Mouse (Mus musculus) splenic B cell, adult 2 months (primary cell): ENCODE results near the gene Akr1b7.

ENCODE experiments used
- DNase-seq: peaks from one replicate; pipeline ENCODE4 v3.0.0-alpha.2; 2011; ENCODE audit warnings: low read depth, low spot score
- H3K27me3 ChIP-seq: 2 replicates; pipeline ENCODE4 v1.6.1; 2012; ENCODE audit warnings: mild to moderate bottlenecking, low read length, moderate library complexity, mixed read lengths; ENCODE audit not compliant: control insufficient read depth, poor library complexity, insufficient read depth, severe bottlenecking
- H3K36me3 ChIP-seq: 2 replicates; pipeline ENCODE4 v1.6.1; 2012; ENCODE audit warnings: mild to moderate bottlenecking, low read length, moderate library complexity, mixed read lengths; ENCODE audit not compliant: control insufficient read depth, poor library complexity, insufficient read depth, severe bottlenecking

Akr1b7 gene

DNA sequence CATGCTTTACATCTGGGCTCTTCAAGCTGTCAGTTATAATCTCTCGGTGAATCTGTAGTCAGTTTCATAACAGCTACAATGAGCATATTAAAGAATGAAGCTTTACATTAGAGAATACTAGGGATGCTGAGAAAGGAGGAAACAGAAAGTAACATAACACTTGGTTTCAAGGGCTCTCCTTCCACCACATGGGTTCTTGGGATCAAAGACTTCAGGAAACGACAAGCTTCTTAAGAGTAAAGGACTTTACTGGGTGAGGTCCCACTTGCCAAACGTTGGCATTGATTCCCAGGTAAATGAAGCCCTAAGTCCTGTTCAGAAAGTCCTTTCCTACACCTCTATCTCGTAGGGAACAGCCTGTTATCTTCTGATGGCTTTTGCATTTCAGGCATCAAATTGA, 48.5 kb downstream of the Akr1b7 start:
- no peaks in the 10 kb centered on the region; the same call in 1 of the 2 replicates for H3K27me3 ChIP-seq
- DNase-seq = no peak
- H3K36me3 ChIP-seq = no peaks in the 10 kb centered on the region

DNA sequence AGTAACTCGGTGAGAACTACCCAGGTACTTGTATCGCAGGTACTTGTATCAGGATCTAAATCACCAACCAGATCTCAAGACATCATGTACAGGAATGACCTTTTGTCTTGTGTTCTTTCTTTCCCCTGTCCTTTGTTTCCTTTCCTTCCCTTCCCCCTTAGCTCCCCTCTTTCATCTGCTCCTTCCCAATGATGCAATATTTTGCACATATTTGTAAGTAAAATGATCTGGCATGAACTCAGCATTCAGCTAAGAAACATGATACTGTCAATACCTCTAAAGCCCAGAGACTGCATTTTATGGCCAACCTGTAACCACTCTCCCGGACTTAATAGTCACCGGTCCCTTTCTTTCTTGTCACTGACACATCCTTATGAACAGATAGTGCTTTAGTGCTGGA, 51.4 kb downstream of the Akr1b7 start:
- no peak for DNase-seq
- no peaks in the 10 kb centered on the region for H3K36me3 ChIP-seq
- H3K27me3 ChIP-seq = no peaks in the 10 kb centered on the region

DNA sequence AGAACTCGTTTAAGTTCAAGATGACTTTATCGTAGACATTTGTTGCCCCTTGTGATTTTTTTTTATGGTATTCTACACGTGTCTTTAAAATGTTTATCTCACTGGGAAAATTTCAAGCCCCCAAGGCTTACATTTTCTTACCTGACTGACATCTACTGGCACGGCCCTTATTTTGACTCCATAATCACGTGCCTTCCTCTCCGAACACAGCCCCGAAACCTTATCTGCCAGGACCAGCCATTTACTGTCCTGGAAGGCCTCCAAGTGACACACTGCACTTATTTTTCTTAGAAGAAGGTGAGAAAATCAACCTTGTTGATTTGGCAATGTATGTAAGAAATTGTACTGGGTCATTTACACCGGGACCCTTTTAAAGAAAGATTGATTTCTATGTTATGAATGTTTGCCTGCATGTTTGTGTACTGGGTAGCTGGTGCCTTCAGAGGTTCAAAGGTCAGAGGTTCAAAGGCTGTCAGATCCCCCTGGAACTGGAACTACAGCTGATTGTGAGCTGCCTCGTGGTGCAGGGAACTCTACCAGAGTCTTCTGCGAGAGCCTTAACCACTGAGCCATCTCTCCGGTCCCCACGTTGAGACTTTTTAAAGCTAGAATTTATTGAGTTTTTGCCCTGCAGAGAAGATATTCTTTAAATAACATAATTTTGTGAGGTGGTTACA, 59.4 kb downstream of the Akr1b7 start:
- DNase-seq = no peak
- peaks cover 2% of the 10 kb centered on the region; the same call in 1 of the 2 replicates for H3K27me3 ChIP-seq
- no peaks in the 10 kb centered on the region for H3K36me3 ChIP-seq
